Mouse (Mus musculus) hindbrain, embryonic 15.5 days (tissue): ENCODE data around the gene Usp2. TPM values are rescaled to one million over a fixed set of nuclear protein-coding genes. Genes with fewer than 3 reads are reported as not detected.
"Not testable (repeated sequence)": the region's sequence is repeated elsewhere in the genome, so short reads cannot be mapped to it uniquely, and the experiment has no call there.

ENCODE experiments used
- ATAC-seq: fragments of 200-750 bp; cut with Nextera tagmentation; 2 replicates; pipeline ENCODE4 v1.8.0; 2017; ENCODE audit warnings: low read depth, moderate number of reproducible peaks, moderate TSS enrichment; ENCODE audit not compliant: low FRiP score
- H3K27ac ChIP-seq: fragments of 300-500 bp; sonication (generic); replicated peaks from 2 replicates; pipeline ENCODE4 v1.5.1; 2015; ENCODE audit warnings: mild to moderate bottlenecking, inconsistent platforms
- H3K27me3 ChIP-seq: fragments of 300-500 bp; sonication (generic); 2 replicates; pipeline ENCODE4 v1.6.1; 2015; ENCODE audit warnings: control low read depth, inconsistent platforms
- H3K36me3 ChIP-seq: fragments of 300-500 bp; sonication (generic); 2 replicates; pipeline ENCODE4 v1.6.1; 2015; ENCODE audit warnings: control low read depth, inconsistent platforms
- H3K4me1 ChIP-seq: fragments of 300-500 bp; sonication (generic); replicated peaks from 2 replicates; pipeline ENCODE4 v1.6.1; 2015; ENCODE audit warnings: control low read depth, inconsistent platforms
- H3K4me2 ChIP-seq: fragments of 300-500 bp; sonication (generic); 2 replicates; pipeline ENCODE4 v1.6.1; 2015; ENCODE audit warnings: moderate library complexity, mild to moderate bottlenecking, inconsistent platforms
- H3K4me3 ChIP-seq: fragments of 300-500 bp; sonication (generic); 2 replicates; pipeline ENCODE4 v1.5.1; 2015; ENCODE audit warnings: mild to moderate bottlenecking, inconsistent platforms
- H3K9ac ChIP-seq: fragments of 300-500 bp; sonication (generic); 2 replicates; pipeline ENCODE4 v1.6.1; 2015; ENCODE audit warnings: inconsistent platforms
- H3K9me3 ChIP-seq: fragments of 300-500 bp; sonication (generic); 2 replicates; pipeline ENCODE4 v1.6.1; 2016; ENCODE audit warnings: control low read depth, inconsistent platforms
- WGBS: fragments of 180-500 bp; shearing (Covaris S2); methylation state at CpG from one replicate; pipeline ENCODE4 v1.1.7; 2015; 5-methylcytosine and 5-hydroxymethylcytosine counted together
- polyA plus RNA-seq: library from polyadenylated mRNA; unstranded; fragments of >200 nt; fragmentation: Nextera tagmentation; extraction: Ambion mirVana; gene quantifications from 2 replicates; pipeline ENCODE4 v1.2.1, GENCODE M21; 2015

Gene Usp2
- polyA plus RNA-seq, 1 experiment from 2014 or later = 15.2 TPM

- Histone ChIP-seq H3K9ac (no peak overlapping the region), H3K4me2 (peak overlapping the region; percentile 41), H3K36me3 (no peaks in the 10 kb centered on the region), H3K27me3 (no peaks in the 10 kb centered on the region), H3K27ac (no peak overlapping the region; the same call in 1 of the 2 replicates), H3K4me3 (peak overlapping the region; percentile 5; the same call in 1 of the 2 replicates), H3K9me3 (no peaks in the 10 kb centered on the region), H3K4me1 (peaks cover 59% of the 10 kb centered on the region)
- ATAC-seq = no peak
- WGBS = 69% methylated on average over 31 of the region's 31 CpGs
Measured at GRCm38 (mm10) chr9:44108269-44109055, 41.6 kb downstream of the Usp2 start.

GRCm38 (mm10) chr9:44109360-44110095 lies 42.7 kb downstream of the Usp2 start:
- no peaks in the 10 kb centered on the region for H3K9me3 ChIP-seq
- H3K4me2 ChIP-seq = peak overlapping the region; percentile 41
- WGBS = 35% methylated on average over 9 of the region's 9 CpGs
- no peak for ATAC-seq
- H3K4me1 ChIP-seq = peaks cover 64% of the 10 kb centered on the region
- H3K27me3 ChIP-seq = no peaks in the 10 kb centered on the region
- no peaks in the 10 kb centered on the region for H3K36me3 ChIP-seq
- 0 out of 2 replicates have a peak overlapping the region, but pooled peaks have one; percentile 12 for H3K27ac ChIP-seq
- H3K9ac ChIP-seq = 0 out of 2 replicates have a peak overlapping the region, but pooled peaks have one; percentile 2
- H3K4me3 ChIP-seq = peak overlapping the region; percentile 3; the same call in 1 of the 2 replicates

GRCm38 (mm10) chr9:44111909-44112308 lies 45.1 kb downstream of the Usp2 start:
- ATAC-seq, H3K9me3 ChIP-seq, H3K27me3 ChIP-seq, H3K9ac ChIP-seq, H3K36me3 ChIP-seq, H3K27ac ChIP-seq: not testable (repeated sequence)
- H3K4me3 ChIP-seq = 0 out of 2 replicates have a peak overlapping the region, but pooled peaks have one; percentile 61
- H3K4me2 ChIP-seq = peak overlapping the region; percentile 57; the same call in 1 of the 2 replicates
- 67% methylated on average over 10 of the region's 12 CpGs for WGBS
- H3K4me1 ChIP-seq = peaks cover 54% of the 10 kb centered on the region

- peak within 1 kb of the TSS; percentile 40; the same call in 1 of the 2 replicates for H3K27ac ChIP-seq
- WGBS = under 1% methylated on average over 50 of the region's 51 CpGs
- peak; percentile 98 for ATAC-seq
- H3K4me1 ChIP-seq = peaks cover 40% of the 10 kb centered on the region
- no peaks in the 10 kb centered on the region for H3K36me3 ChIP-seq
- peak within 1 kb of the TSS; percentile 61 for H3K4me3 ChIP-seq
- no peaks in the 10 kb centered on the region for H3K27me3 ChIP-seq
- no peaks in the 10 kb centered on the region for H3K9me3 ChIP-seq
- H3K4me2 ChIP-seq = peak within 1 kb of the TSS; percentile 61
- peak within 1 kb of the TSS; percentile 57 for H3K9ac ChIP-seq
Measured at GRCm38 (mm10) chr9:44113105-44113789, 46.4 kb downstream of the Usp2 start, which contains the start of the genes Gm49380 and Rnf26. Gene Gm49380 (minus strand): TSS chr9:44113500. Gene Rnf26 (minus strand): TSS chr9:44113517.

- H3K27ac ChIP-seq = no peak overlapping the region
- H3K9me3 ChIP-seq = no peaks in the 10 kb centered on the region
- H3K27me3 ChIP-seq = no peaks in the 10 kb centered on the region
- H3K4me3 ChIP-seq = no peak overlapping the region
- H3K36me3 ChIP-seq = no peaks in the 10 kb centered on the region
- no peak for ATAC-seq
- no peak overlapping the region for H3K4me2 ChIP-seq
- no peak overlapping the region for H3K9ac ChIP-seq
- 91% methylated on average over 2 of the region's 2 CpGs for WGBS
- peaks cover 28% of the 10 kb centered on the region for H3K4me1 ChIP-seq
Measured at GRCm38 (mm10) chr9:44114453-44114852, 47.6 kb downstream of the Usp2 start.

- Histone ChIP-seq H3K9ac (no peak overlapping the region), H3K4me2 (no peak overlapping the region), H3K36me3 (no peaks in the 10 kb centered on the region), H3K4me3 (no peak overlapping the region), H3K27ac (no peak overlapping the region), H3K9me3 (no peaks in the 10 kb centered on the region), H3K27me3 (no peaks in the 10 kb centered on the region), H3K4me1 (peaks cover 17% of the 10 kb centered on the region)
- WGBS = 90% methylated on average over 9 of the region's 9 CpGs
- no peak for ATAC-seq
Measured at GRCm38 (mm10) chr9:44115599-44115998, 48.8 kb downstream of the Usp2 start.

GRCm38 (mm10) chr9:44116182-44116581 lies 49.4 kb downstream of the Usp2 start:
- Histone ChIP-seq H3K27me3 (no peaks in the 10 kb centered on the region), H3K4me3 (no peak overlapping the region), H3K27ac (no peak overlapping the region), H3K4me2 (no peak overlapping the region), H3K9me3 (no peaks in the 10 kb centered on the region), H3K4me1 (peaks cover 15% of the 10 kb centered on the region), H3K9ac (no peak overlapping the region), H3K36me3 (no peaks in the 10 kb centered on the region)
- no peak for ATAC-seq
- 86% methylated on average over 4 of the region's 4 CpGs for WGBS

GRCm38 (mm10) chr9:44119011-44119410 lies 52.2 kb downstream of the Usp2 start:
- no peak for ATAC-seq
- 49% methylated on average over 5 of the region's 5 CpGs for WGBS
- no peaks in the 10 kb centered on the region for H3K36me3 ChIP-seq
- no peak overlapping the region for H3K27ac ChIP-seq
- no peaks in the 10 kb centered on the region for H3K27me3 ChIP-seq
- H3K9me3 ChIP-seq = no peaks in the 10 kb centered on the region
- peaks cover under 1% of the 10 kb centered on the region; the same call in 1 of the 2 replicates for H3K4me1 ChIP-seq
- no peak overlapping the region for H3K4me3 ChIP-seq
- no peak overlapping the region for H3K4me2 ChIP-seq
- no peak overlapping the region for H3K9ac ChIP-seq

GRCm38 (mm10) chr9:44119948-44120465 lies 53.2 kb downstream of the Usp2 start:
- Histone ChIP-seq H3K9ac (no peak overlapping the region), H3K4me1 (no peaks in the 10 kb centered on the region), H3K27ac (no peak overlapping the region), H3K36me3 (no peaks in the 10 kb centered on the region), H3K27me3 (no peaks in the 10 kb centered on the region), H3K9me3 (no peaks in the 10 kb centered on the region), H3K4me2 (no peak overlapping the region), H3K4me3 (no peak overlapping the region)
- 83% methylated on average over 8 of the region's 8 CpGs for WGBS
- no peak for ATAC-seq

- H3K9ac ChIP-seq = no peak overlapping the region
- WGBS = 77% methylated on average over 6 of the region's 6 CpGs
- H3K4me3 ChIP-seq = no peak overlapping the region
- no peaks in the 10 kb centered on the region for H3K9me3 ChIP-seq
- no peaks in the 10 kb centered on the region for H3K36me3 ChIP-seq
- peaks cover 10% of the 10 kb centered on the region for H3K4me1 ChIP-seq
- ATAC-seq = no peak
- no peaks in the 10 kb centered on the region for H3K27me3 ChIP-seq
- no peak overlapping the region for H3K4me2 ChIP-seq
- H3K27ac ChIP-seq = no peak overlapping the region
Measured at GRCm38 (mm10) chr9:44124317-44124716, 57.5 kb downstream of the Usp2 start.

- H3K27me3 ChIP-seq = 0 out of 2 replicates have a peak, but pooled peaks cover 2% of the 10 kb centered on the region
- no peak overlapping the region for H3K4me3 ChIP-seq
- WGBS = 38% methylated on average over 5 of the region's 5 CpGs
- no peaks in the 10 kb centered on the region for H3K9me3 ChIP-seq
- no peak overlapping the region for H3K9ac ChIP-seq
- H3K4me1 ChIP-seq = peaks cover 15% of the 10 kb centered on the region
- H3K27ac ChIP-seq = no peak overlapping the region
- no peaks in the 10 kb centered on the region for H3K36me3 ChIP-seq
- H3K4me2 ChIP-seq = no peak overlapping the region
- no peak for ATAC-seq
Measured at GRCm38 (mm10) chr9:44125026-44125425, 58.2 kb downstream of the Usp2 start.
